Mouse (Mus musculus): ENCODE results near the gene Dtx2.

Dtx2 gene

DNA sequence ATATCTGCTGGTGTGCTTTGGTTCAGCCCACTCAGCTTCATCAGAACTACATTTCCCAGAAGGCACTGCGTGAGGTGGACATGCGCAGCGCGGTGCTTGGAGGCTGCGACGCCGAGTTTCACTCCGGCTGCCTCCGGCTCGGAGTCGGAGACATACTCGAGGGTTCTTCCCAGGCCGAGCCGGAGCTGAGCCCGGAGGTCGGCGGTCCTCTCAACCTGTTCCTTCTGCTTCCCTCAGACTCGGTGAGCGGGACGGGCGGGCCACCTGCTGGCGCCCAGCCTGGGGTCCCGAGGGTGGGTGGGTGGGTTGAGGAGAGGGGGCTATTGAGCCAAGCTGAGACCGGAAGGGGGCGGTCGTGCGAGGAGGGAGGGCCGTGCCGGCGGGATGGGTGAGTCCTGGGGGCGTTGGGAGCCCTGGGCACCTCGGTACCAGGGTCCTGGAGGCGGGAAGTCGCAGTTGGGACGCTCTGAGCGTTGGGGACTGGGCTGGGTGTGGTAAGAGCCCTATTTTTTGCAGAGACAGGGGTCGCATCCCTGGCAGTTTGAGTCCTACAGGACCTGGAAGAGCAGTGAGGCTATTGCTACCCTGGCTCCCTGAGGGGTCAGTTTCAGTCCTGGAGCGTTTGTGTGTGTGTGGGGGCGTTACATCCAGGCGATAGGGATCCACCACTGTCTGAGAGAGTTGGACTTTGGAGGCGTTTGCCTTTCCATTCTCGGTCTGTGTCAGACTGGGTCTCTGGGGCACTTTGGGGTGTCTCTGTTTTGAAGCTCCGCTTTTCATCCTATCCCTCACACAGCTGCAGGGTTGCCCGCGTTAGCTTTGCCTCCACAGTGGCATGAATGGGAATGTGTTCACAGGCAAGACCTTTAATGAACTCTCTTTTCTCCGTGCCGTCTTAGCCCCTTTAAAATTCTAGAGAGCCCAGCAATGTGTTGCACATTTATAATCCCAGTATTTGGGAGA lies at the start of gene Dtx2:
Gene Dtx2, plus strand, starts transcription at position 76 of the 963 bp plus-strand sequence.
- peak; percentile 87 to 92 for DNase-seq (ENCODE audit: low read depth in 2 of 2, low spot score in 2 of 2)

- no peak for DNase-seq (ENCODE audit: low read depth in 2 of 2, low spot score in 2 of 2)
Observed at GRCm38 (mm10) chr5:135945916-135946408, 48.6 kb upstream of the Dtx2 start.

- no peak for DNase-seq (ENCODE audit: low read depth in 2 of 2, low spot score in 2 of 2)
Observed at GRCm38 (mm10) chr5:135946621-135947020, 48.0 kb upstream of the Dtx2 start.

- no peak for DNase-seq (ENCODE audit: low read depth in 2 of 2, low spot score in 2 of 2)
Observed at GRCm38 (mm10) chr5:135950710-135951412, 43.7 kb upstream of the Dtx2 start.

- DNase-seq (ENCODE audit: low read depth in 2 of 2, low spot score in 2 of 2) = no peak
Observed at GRCm38 (mm10) chr5:135951660-135952059, 42.9 kb upstream of the Dtx2 start.

DNA sequence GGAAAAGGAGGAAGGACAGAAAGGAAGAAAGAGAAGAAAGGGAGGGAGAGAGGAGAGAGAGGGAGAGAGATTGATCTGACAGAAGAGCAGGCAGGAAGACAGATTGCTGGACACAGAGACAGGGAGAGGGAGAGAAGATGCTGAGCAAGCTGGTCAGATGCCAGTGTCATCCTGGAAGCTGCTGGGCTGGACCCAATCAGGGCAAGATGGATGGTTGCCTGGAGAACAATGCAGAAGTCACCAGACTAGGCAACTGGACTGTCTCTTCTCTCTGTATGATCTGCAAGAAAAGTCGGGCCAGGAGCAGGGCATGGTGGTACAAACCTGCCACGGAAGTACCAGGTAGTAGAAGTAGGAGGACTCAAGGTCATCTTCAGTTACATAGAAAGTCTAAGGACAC lies 41.8 kb upstream of the Dtx2 start:
- no peak for DNase-seq (ENCODE audit: low read depth in 2 of 2, low spot score in 2 of 2)

DNA sequence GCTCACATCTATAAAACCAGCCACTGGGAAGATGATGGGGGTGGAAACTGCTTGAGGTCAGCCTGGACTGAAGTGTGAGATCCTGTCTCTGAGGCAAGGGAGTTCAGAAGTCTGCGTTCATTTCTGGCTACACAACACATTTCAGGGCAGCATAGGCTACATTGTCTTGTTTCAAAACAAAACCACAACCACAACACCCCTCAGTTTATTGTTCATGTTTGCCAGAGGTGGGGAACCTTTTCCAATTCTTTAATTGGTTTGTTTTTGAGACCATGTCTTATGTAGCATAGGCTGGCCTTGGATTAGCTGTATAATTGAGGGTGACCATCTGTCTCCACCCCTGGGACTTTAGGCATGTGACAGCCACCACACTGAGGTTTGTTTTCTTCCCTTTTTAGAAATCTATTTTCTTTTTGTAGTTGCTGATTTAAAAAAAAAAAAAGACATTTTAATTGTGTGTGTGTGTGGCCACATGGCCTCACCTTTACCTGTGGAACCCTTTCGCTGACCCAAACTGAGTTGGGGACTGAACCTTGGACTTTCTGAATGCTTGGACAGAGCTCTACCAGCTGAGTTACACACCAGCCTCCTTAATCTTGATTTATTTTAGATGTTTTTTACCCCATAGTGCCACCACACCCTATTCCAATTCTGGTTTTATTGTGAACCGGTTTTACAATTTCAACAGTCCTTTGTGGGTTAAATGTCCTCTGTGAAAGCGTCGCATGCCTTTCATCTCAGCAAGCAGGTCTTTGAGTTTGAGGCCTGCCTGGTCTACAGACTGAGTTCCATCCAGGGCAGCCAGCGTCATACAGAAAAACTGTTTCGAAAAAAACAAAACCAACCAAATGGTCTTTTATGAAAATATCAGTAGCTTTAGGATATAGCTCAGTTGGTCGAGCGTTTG lies 38.0 kb upstream of the Dtx2 start:
- DNase-seq (ENCODE audit: low read depth in 2 of 2, low spot score in 2 of 2) = no peak

DNA sequence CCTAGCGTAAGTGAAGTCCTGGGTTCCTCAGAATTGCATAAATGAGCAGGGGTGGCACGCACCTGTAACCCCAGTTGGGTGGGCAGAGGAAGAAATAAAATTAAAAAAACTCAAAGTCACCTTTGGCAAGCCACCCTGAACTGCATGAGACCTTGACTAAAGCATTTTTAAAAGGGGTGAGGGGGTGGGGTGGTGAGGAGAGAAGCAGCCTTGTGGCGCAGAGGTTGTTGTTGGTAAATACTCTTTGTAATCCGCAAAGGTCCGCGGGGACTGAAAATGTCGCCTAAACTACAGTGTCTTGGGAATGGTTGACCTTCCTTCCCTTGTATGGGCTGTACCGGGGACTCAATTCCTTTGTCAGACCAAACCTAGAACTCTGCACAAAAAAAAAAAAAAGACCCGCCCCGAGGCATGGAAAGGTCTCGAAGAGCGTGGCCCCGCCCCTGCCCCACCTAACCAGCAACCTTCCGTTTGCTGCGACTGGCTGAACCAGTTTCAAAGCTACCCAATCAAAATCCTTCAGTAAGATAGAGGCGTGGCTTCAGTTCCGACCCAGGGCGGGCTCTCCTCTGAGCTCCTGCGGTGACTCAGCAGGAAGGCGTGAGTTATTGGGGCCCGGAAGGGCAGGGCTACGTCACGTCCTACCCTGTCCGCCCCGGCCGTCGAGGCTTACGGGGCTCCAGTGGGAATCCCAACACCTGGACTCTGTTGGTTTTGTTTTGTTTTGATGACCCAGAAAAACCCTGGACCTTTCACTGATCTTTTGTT lies 37.2 kb upstream of the Dtx2 start:
- peak; percentile 81 to 89 for DNase-seq (ENCODE audit: low read depth in 2 of 2, low spot score in 2 of 2)

GRCm38 (mm10) chr5:135958367-135958766 lies 36.2 kb upstream of the Dtx2 start:
- DNase-seq (ENCODE audit: low read depth in 2 of 2, low spot score in 2 of 2) = no peak

- DNase-seq (ENCODE audit: low read depth in 2 of 2, low spot score in 2 of 2) = no peak
Observed at GRCm38 (mm10) chr5:135959911-135960310, 34.7 kb upstream of the Dtx2 start.

- no peak for DNase-seq (ENCODE audit: low read depth in 2 of 2, low spot score in 2 of 2)
Observed at GRCm38 (mm10) chr5:135960909-135961635, 33.5 kb upstream of the Dtx2 start.

DNA sequence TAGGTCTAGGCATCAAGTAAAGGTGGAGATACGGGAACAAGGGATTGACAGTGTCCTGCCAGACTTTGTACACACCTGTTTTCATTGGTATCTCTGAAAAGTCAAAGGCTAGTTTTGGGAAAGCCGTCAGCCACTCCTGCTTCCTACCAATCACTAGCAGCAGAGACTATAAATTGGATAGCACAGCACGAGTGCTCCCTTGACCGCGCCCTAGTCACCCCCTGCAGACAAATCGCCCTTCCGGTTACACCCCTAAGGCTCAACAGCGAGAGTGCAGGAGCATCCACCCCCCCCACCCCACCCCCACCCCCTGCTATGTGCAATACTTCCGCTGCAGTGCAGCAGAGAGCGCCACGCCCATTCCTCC lies 32.5 kb upstream of the Dtx2 start:
- no peak for DNase-seq (ENCODE audit: low read depth in 2 of 2, low spot score in 2 of 2)

- peak; percentile 96 to 97 for DNase-seq (ENCODE audit: low read depth in 2 of 2, low spot score in 2 of 2)
Observed at GRCm38 (mm10) chr5:135962492-135963279, 31.9 kb upstream of the Dtx2 start.

- no peak for DNase-seq (ENCODE audit: low read depth in 2 of 2, low spot score in 2 of 2)
Observed at GRCm38 (mm10) chr5:135963280-135963627, 31.3 kb upstream of the Dtx2 start.

DNA sequence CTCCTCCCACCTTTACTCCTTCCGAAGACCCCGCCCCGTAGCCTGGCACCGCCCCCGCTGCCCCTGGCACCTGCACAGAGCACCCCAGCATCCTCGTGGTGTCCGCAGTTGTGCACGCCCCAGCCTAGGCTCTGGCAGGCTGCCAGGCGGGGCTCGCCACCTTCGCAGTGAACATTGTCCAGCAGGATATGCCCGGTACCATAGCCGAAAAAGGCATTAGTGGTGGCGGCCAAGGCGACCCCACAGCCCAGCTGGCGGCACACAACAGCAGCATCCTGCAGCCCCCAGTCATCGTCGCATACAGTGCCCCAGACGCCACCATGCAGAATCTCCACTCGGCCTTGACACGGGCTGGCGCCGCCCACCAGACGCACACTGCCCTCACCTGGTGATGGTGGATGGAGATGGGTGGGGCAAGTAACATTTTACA lies 29.1 kb upstream of the Dtx2 start:
- DNase-seq (ENCODE audit: low read depth in 2 of 2, low spot score in 2 of 2) = no peak

DNA sequence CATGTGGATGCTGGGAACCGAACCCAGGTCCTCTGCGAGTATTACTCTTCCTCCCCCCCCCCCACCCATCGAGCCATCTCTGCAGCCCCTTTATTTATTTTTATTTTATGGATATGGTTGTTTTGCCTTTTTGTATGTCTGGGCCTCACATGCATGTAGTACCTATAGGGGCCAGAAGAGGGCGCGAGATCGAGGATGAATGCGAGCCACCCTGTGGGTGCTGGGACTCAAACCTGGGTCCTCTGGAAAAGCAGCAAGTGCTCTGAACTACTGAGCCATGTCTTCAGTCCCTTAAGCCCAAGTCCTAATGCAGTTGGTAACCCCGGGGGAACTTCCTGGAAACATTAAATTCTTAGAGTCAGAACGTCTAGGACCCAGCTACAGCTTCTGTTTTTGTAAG lies 27.7 kb upstream of the Dtx2 start:
- DNase-seq (ENCODE audit: low read depth in 2 of 2, low spot score in 2 of 2) = peak; percentile 34 to 46

DNA sequence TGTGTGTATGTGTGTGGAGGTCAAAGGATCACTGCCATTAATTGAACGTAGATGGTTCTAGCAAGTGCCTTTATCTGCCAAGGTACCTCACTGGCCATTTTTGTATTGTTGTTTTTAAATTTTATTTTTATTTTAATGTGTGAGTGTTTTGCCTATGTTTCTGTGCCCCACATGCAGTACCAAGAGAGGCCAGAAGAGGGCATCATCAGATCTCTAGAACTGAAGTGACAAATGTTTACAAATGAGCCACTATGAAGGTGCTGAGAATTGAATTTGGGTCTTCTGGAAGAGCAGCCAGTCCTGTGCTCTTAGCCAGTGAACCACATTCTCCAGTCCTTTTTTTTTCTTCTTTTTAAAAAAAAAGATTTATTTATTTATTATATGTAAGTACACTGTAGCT lies 25.8 kb upstream of the Dtx2 start:
- DNase-seq (ENCODE audit: low read depth in 2 of 2, low spot score in 2 of 2) = peak; percentile 69 to 79

DNA sequence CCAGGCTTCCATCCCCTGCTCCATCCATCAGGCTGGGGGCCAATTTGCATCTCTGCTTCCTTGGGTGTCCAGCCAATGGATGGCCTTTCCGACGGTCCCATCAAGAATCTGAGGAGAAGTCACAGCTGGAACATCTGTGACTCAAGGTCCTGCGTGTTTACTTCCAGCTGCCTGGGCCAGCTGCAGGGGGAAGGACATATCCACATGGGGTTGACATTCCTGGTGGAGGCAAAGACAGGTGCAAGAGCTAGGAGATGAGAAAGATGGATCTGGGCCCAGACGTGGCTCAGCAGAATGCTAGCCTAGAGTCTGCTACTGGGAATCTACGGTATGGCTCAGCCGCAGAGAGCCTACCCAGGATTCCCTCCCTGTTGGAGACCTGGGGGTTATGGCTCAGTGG lies 24.4 kb upstream of the Dtx2 start:
- DNase-seq (ENCODE audit: low read depth in 2 of 2, low spot score in 2 of 2) = no peak

DNA sequence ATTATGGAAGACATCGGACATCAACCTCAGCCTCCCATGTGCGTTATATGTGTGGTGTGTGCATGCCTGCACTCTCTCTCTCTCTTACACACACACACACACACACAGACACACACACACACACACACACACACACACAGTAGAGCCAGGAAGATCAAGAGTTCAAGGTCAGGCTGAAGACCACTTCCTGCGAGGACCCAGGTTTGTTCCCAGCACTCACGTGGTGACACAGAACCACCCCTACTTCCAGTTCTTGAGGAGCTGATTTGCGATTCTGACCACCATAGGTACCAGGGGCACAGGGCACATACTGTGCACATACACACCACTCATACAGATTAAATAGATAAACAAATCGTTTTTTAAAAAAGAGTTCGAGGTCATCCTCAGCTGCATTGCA lies 22.7 kb upstream of the Dtx2 start:
- no peak for DNase-seq (ENCODE audit: low read depth in 2 of 2, low spot score in 2 of 2)
